Mouse (Mus musculus) intestine, embryonic 15.5 days (tissue): ENCODE measurements at regions not wholly inside any gene's neighbourhood (a gene's known extent, or its start where the extent isn't known, plus 50 kb on each side); places are given as distances from the start of the nearest gene placed in this dataset.

Experiments used
- ATAC-seq: fragments of 200-750 bp; cut with Nextera tagmentation; 2 replicates; pipeline ENCODE4 v1.8.0; 2017; ENCODE audit warnings: moderate TSS enrichment, moderate library complexity
- H3K27ac ChIP-seq: fragments of 300-500 bp; sonication (generic); 2 replicates; pipeline ENCODE4 v1.5.1; 2015; ENCODE audit warnings: mild to moderate bottlenecking, inconsistent platforms
- H3K27me3 ChIP-seq: fragments of 300-500 bp; sonication (generic); replicated peaks from 2 replicates; pipeline ENCODE4 v1.6.1; 2015; ENCODE audit warnings: inconsistent platforms
- H3K36me3 ChIP-seq: fragments of 300-500 bp; sonication (generic); 2 replicates; pipeline ENCODE4 v1.6.1; 2015; ENCODE audit warnings: inconsistent platforms
- H3K4me1 ChIP-seq: fragments of 300-500 bp; sonication (generic); replicated peaks from 2 replicates; pipeline ENCODE4 v1.6.1; 2015; ENCODE audit warnings: inconsistent platforms
- H3K4me2 ChIP-seq: fragments of 300-500 bp; sonication (generic); replicated peaks from 2 replicates; pipeline ENCODE4 v1.6.1; 2015; ENCODE audit warnings: mild to moderate bottlenecking, inconsistent platforms
- H3K4me3 ChIP-seq: fragments of 300-500 bp; sonication (generic); replicated peaks from 2 replicates; pipeline ENCODE4 v1.5.1; 2015; ENCODE audit warnings: inconsistent platforms
- H3K9ac ChIP-seq: fragments of 300-500 bp; sonication (generic); 2 replicates; pipeline ENCODE4 v1.6.1; 2015; ENCODE audit warnings: inconsistent platforms
- H3K9me3 ChIP-seq: fragments of 300-500 bp; sonication (generic); 2 replicates; pipeline ENCODE4 v1.6.1; 2016; ENCODE audit warnings: inconsistent platforms
- WGBS: fragments of 180-500 bp; shearing (Covaris S2); methylation state at CpG from one replicate; pipeline ENCODE4 v1.1.7; 2015; 5-methylcytosine and 5-hydroxymethylcytosine counted together

DNA sequence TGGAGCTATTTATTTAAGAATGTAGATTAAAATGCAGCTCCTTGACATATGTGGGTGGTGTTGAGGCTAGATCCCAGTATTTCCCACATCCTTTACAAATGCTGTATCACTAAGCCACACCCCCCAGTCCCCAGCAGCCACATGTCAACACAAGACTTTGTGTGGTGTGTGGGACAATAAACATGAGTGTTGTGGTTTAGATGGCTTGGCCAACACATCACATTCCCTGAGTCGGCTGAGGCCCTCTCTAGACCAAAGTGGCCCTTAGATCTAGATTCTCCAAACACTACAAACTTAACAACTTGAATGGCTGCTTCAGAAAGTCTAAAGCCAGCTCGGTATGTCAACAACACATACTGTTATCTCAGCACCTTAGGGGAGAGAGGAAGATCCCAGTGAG lies 94.2 kb upstream of the Nxt1 start:
- no peaks in the 10 kb centered on the region for H3K9me3 ChIP-seq
- ATAC-seq = no peak
- no peaks in the 10 kb centered on the region for H3K36me3 ChIP-seq
- H3K27ac ChIP-seq = no peak overlapping the region
- no peak overlapping the region for H3K9ac ChIP-seq
- H3K27me3 ChIP-seq = no peaks in the 10 kb centered on the region
- no peak overlapping the region for H3K4me2 ChIP-seq
- 48% methylated on average over 2 of the region's 2 CpGs for WGBS
- H3K4me3 ChIP-seq = no peak overlapping the region
- no peaks in the 10 kb centered on the region for H3K4me1 ChIP-seq

DNA sequence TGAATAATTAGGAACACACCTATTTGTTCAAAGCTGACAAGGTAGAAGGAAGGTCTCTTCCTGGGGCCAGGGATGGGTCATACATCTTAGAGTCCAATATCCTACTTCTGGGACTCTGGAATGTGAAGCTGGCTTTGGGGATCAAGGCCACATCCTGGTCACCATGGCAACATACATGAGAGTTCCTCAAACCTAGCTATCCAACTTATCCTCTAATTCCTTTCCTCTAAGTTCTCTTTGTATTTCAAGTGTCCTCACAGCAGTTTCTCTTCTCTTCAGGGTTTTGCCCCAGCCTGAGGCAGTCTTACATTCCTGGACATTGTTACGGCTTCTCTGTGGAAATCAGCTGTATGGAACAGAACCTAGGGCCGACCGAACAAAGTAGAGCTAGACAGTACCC lies 97.0 kb upstream of the Nxt1 start:
- 87% methylated on average over 3 of the region's 3 CpGs for whole genome bisulfite sequencing
- H3K9ac ChIP-seq = no peak overlapping the region
- no peak overlapping the region for H3K4me3 ChIP-seq
- H3K4me2 ChIP-seq = no peak overlapping the region
- 0 out of 2 replicates have a peak, but pooled peaks cover 3% of the 10 kb centered on the region for H3K4me1 ChIP-seq
- no peaks in the 10 kb centered on the region for H3K27me3 ChIP-seq
- H3K27ac ChIP-seq = 0 out of 2 replicates have a peak overlapping the region, but pooled peaks have one; percentile 3
- no peaks in the 10 kb centered on the region for H3K36me3 ChIP-seq
- H3K9me3 ChIP-seq = no peaks in the 10 kb centered on the region
- no peak for ATAC-seq

DNA sequence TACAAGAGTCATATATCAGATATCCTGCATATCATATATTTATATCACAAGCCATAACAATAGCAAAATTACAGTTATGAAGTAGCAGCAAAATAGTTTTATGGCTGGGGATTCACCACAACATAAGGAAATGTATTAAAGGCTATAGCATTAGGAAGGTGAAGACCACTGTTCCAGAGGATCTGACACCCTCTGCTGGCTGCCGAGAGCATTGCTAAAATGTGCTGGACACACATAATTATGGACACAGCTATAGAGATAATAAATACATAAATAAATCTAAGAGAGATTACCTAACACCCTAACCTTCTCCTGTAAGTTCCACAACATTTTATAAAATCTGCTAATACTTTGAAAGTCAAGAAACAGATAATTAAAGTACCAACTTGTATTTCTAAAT lies 100.2 kb upstream of the Nxt1 start:
- no peak overlapping the region for H3K27ac ChIP-seq
- no peak overlapping the region for H3K4me3 ChIP-seq
- WGBS = 20% methylated on average over 1 of the region's 1 CpGs
- H3K9ac ChIP-seq = no peak overlapping the region
- H3K36me3 ChIP-seq = no peaks in the 10 kb centered on the region
- H3K4me1 ChIP-seq = 0 out of 2 replicates have a peak, but pooled peaks cover 3% of the 10 kb centered on the region
- H3K9me3 ChIP-seq = no peaks in the 10 kb centered on the region
- H3K4me2 ChIP-seq = no peak overlapping the region
- peak; percentile 72 for ATAC-seq
- no peaks in the 10 kb centered on the region for H3K27me3 ChIP-seq

DNA sequence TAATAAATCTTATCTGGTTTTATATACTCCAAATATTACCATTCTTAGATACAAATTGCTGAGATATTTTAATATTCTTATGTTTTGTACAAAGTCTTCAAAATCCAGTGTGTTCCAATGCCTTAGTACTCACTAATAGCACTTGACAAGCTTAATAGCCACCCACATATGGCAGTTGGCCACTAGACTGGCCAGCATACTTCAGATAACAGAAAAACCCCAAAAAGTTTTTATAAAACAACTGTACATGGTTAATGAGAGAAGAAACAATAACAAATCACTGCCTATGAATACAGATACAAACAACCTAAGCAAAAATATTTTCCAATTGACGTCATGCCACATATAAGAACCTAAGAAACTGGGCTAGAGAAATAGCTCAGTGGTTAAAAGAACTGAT lies 100.8 kb upstream of the Nxt1 start:
- H3K4me3 ChIP-seq = no peak overlapping the region
- H3K36me3 ChIP-seq = no peaks in the 10 kb centered on the region
- 78% methylated on average over 1 of the region's 1 CpGs for WGBS
- H3K27me3 ChIP-seq = no peaks in the 10 kb centered on the region
- no peak overlapping the region for H3K4me2 ChIP-seq
- no peak overlapping the region for H3K27ac ChIP-seq
- no peaks in the 10 kb centered on the region for H3K9me3 ChIP-seq
- H3K4me1 ChIP-seq = 0 out of 2 replicates have a peak, but pooled peaks cover 3% of the 10 kb centered on the region
- H3K9ac ChIP-seq = no peak overlapping the region
- peak; percentile 43 for ATAC-seq

DNA sequence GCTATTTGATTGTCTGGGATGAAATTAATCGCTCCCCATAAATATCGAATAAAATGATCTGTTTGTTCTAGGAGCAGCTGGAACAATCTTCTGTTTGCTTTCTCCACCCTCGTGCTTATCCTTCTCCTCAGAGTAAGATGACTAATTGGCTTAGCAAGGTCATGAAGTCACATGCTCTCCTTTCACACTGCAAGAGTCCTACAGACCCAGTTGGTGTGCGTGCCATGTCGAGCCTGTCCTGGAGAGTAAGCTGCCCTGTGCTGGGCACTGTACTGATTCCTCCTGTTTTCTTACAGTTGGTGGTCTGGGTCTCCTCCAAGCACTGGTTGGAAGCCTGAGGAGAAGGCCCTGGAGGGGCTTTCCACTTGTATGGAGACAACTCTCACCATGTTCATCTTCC lies 101.4 kb upstream of the Nxt1 start:
- no peak overlapping the region for H3K9ac ChIP-seq
- peak; percentile 66 for ATAC-seq
- H3K4me3 ChIP-seq = no peak overlapping the region
- no peaks in the 10 kb centered on the region for H3K9me3 ChIP-seq
- H3K4me2 ChIP-seq = no peak overlapping the region
- WGBS = 51% methylated on average over 5 of the region's 5 CpGs
- no peaks in the 10 kb centered on the region for H3K36me3 ChIP-seq
- 0 out of 2 replicates have a peak, but pooled peaks cover 3% of the 10 kb centered on the region for H3K4me1 ChIP-seq
- peak overlapping the region; percentile 44; the same call in 1 of the 2 replicates for H3K27ac ChIP-seq
- no peaks in the 10 kb centered on the region for H3K27me3 ChIP-seq

DNA sequence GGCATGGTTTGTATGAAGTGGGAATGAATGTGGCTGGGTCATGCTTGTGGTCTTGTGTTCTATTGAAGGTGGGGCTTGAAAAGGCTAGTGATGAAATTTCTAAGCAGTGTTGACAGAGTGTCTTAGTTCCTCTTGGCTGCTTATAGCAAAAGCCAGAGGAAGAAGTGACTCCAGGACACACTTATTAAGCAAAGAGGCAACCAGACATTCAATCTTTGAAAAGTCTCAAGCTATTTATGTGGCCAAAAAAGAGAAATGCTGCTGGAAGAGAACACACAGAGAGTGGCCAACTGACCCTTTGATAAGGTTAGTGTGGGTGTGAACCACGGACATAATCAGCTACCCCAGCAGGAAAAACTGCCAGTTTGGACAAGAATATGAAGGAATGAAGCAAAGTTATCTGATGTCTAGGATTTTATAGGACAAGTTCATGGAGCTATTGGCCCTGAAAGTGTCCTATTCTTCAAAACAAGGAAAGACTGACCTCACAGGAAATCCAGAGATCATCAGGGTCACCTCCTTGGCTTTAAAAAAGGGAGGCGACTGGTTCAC lies 104.4 kb upstream of the Nxt1 start:
- Histone ChIP-seq H3K9ac (no peak overlapping the region), H3K9me3 (no peaks in the 10 kb centered on the region), H3K27ac (no peak overlapping the region), H3K36me3 (no peaks in the 10 kb centered on the region), H3K27me3 (no peaks in the 10 kb centered on the region), H3K4me2 (no peak overlapping the region), H3K4me3 (no peak overlapping the region), H3K4me1 (0 out of 2 replicates have a peak, but pooled peaks cover 3% of the 10 kb centered on the region)
- no peak for ATAC-seq
- 69% methylated on average over 2 of the region's 2 CpGs for WGBS

DNA sequence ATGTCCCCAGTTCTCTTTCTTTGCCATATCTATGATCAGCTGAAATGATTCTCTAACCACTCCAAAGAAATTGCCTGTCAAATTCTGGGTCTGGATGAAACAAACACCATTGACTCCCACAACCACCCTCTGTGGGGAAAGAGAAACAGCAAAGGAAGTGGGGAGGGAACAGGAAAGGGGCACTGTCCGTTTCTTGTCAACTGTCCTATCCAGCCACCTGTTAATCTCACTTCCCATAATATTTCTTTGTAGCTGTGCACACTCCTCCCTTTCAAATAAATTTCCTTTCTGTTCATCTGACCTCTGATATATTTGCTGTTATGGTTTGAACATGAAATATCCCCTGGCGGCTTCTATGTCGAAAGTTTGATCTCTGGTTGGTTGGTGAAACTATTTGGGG lies 109.0 kb upstream of the Nxt1 start:
- H3K9ac ChIP-seq = no peak overlapping the region
- no peak overlapping the region for H3K4me3 ChIP-seq
- no peaks in the 10 kb centered on the region for H3K27me3 ChIP-seq
- no peak for ATAC-seq
- H3K27ac ChIP-seq = no peak overlapping the region
- H3K4me1 ChIP-seq = peaks cover 8% of the 10 kb centered on the region
- H3K9me3 ChIP-seq = no peaks in the 10 kb centered on the region
- 67% methylated on average over 3 of the region's 3 CpGs for WGBS
- H3K36me3 ChIP-seq = no peaks in the 10 kb centered on the region
- H3K4me2 ChIP-seq = no peak overlapping the region

DNA sequence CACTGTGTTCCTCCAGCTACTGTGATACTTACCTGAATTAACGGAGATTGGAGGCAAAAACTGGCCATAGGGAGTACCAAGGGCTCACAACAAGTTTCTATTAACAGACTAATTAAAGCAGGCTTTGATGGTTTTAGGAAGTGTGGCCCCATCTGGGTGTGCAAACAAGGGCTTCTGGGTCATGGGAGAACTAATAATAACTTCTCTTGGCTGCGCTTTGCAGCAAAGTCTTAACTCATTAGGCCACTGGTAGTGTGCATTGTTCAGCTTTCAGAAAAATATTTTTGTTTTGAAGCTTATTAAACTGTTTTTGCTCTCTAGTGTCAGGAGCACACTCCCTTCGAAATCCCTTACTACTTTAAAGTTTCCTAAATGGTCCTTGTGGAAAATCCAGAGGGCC lies 110.4 kb upstream of the Nxt1 start:
- no peaks in the 10 kb centered on the region for H3K36me3 ChIP-seq
- 78% methylated on average over 3 of the region's 3 CpGs for WGBS

DNA sequence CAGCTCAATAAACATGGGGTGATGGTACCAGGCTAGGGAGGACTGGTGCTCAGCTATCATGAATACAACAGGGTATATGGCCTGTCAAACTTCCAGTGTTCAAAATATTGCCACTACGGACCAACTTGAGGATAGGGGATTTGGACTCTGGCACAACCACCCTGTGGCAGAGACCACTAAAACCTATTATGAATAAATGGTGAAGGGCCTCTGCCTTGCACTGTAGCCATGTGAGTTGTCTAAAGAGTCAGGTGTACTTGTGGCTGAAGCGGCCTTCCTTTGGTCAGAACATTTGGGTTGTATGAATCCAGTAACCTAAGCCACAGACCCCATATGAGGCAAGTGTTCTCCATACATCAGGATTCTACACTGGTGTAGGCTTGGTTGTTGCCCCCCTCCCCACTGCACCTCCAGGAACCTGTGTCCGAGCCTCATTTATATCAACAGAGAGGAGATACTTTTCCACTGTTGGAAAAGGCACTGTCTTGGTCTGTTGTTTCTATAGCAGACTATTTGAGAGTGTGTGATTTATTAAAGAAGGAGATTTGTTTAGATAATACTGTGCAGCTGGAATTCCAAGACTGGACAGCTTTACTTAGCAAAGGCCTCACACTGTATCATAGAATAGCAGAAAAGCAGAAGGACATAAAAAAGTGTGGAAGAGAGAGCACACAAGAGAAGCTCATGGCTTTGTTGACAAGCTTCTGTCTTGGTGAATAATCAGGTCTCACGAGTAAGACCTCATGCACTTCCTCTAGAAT lies 112.2 kb upstream of the Nxt1 start:
- Histone ChIP-seq H3K4me3 (no peak overlapping the region), H3K9me3 (no peaks in the 10 kb centered on the region), H3K4me1 (peaks cover 8% of the 10 kb centered on the region), H3K9ac (no peak overlapping the region), H3K36me3 (no peaks in the 10 kb centered on the region), H3K4me2 (no peak overlapping the region), H3K27me3 (no peaks in the 10 kb centered on the region), H3K27ac (peak overlapping the region; percentile 45)
- peak; percentile 79 for ATAC-seq
- 60% methylated on average over 4 of the region's 4 CpGs for WGBS

More for the DNA sequence above, 110.4 kb upstream of the Nxt1 start:
- H3K4me3 ChIP-seq = no peak overlapping the region
- H3K4me1 ChIP-seq = peaks cover 8% of the 10 kb centered on the region
- no peak overlapping the region for H3K9ac ChIP-seq
- no peak for ATAC-seq
- no peaks in the 10 kb centered on the region for H3K9me3 ChIP-seq
- H3K27me3 ChIP-seq = no peaks in the 10 kb centered on the region
- no peak overlapping the region for H3K4me2 ChIP-seq
- H3K27ac ChIP-seq = no peak overlapping the region

DNA sequence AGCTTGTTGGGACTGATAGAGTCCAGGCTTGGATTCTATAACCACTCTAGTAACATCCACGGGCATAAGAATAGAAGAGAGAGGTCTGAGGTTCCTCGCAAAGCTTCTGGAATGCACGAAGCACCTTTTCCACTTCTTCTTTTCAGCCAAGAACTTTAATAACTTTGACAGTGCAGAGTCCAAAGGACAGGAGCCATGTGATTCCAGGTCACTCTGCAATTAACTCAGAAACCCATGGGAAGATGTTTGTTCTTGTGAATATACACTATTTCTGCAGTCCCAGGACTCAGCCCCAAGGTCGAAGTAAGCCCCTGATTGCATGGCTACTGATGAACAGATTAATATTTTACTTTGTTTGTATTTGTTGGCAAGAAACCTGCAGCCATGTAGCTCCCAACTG lies 113.0 kb upstream of the Nxt1 start:
- H3K27ac ChIP-seq = no peak overlapping the region
- no peak overlapping the region for H3K4me3 ChIP-seq
- 52% methylated on average over 4 of the region's 4 CpGs for WGBS
- no peak overlapping the region for H3K4me2 ChIP-seq
- H3K4me1 ChIP-seq = peaks cover 8% of the 10 kb centered on the region
- H3K27me3 ChIP-seq = no peaks in the 10 kb centered on the region
- no peaks in the 10 kb centered on the region for H3K36me3 ChIP-seq
- H3K9ac ChIP-seq = no peak overlapping the region
- peak; percentile 84 for ATAC-seq
- H3K9me3 ChIP-seq = no peaks in the 10 kb centered on the region

DNA sequence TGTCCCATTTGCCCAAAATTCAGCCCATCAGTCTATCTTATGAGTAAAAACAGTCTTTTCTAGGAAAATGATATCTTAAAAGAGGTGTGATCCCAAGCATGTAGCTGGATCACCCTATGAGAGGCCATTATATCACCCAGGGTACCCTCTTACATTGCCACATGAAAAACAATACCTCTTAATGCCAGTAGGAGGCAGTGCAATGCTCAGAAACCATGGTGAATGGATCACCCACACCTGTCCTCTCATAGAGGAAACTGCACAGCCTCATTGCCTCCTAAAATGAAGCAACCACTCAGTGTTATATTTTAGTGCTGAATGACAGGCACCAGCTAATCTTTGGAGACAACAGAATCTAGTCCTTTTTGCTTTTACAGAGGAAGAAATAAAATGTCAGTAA lies 114.0 kb upstream of the Nxt1 start:
- Histone ChIP-seq H3K36me3 (no peaks in the 10 kb centered on the region), H3K27ac (no peak overlapping the region), H3K9ac (no peak overlapping the region), H3K4me2 (no peak overlapping the region), H3K4me3 (no peak overlapping the region), H3K4me1 (peaks cover 8% of the 10 kb centered on the region), H3K9me3 (no peaks in the 10 kb centered on the region), H3K27me3 (no peaks in the 10 kb centered on the region)
- no peak for ATAC-seq

DNA sequence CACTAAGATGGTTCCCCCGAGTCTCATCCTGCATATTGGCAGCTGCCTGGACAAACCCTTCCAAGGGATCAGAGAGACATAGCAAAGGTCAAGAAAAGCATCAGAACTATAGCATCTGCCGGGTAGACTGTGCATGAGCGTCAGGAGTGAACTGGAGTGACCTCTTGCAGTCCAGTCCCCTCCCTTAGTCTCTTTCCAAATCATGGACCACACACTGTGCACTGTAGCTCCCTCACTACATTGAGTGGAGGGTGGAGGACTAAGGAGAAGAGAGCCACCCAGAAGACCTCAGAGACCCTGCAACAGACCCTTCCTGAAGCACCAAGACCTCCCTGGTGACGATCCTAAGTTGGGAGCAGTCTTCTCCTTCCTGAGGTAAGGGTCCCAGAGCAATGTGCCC lies 107.8 kb upstream of the Cd93 start:
- no peaks in the 10 kb centered on the region for H3K27me3 ChIP-seq
- WGBS = 76% methylated on average over 4 of the region's 4 CpGs
- no peak overlapping the region for H3K27ac ChIP-seq
- no peaks in the 10 kb centered on the region for H3K36me3 ChIP-seq
- H3K4me1 ChIP-seq = no peaks in the 10 kb centered on the region
- H3K4me3 ChIP-seq = no peak overlapping the region
- no peak for ATAC-seq
- H3K9me3 ChIP-seq = no peaks in the 10 kb centered on the region
- H3K9ac ChIP-seq = no peak overlapping the region
- H3K4me2 ChIP-seq = no peak overlapping the region

DNA sequence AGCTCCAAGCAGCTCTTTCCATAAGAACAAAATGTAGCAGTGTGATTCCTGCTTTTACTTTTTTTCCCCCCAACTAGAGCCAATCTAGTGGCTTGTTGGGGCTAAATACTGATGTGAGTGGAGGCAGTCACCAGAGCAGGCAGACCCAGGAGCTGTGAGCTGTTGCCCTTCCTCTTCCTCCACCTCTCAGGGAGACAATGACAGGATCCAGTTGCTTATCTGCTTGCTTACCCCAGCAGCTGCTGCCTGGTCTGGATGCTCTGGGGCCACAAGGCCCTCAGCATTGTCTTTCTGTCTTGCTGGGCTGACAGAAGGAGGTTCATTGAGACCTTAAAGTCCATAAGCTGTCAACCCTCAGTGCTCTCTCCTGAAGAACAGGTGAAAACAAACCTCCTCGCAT lies 106.3 kb upstream of the Cd93 start:
- WGBS = 71% methylated on average over 1 of the region's 1 CpGs
- Histone ChIP-seq H3K4me3 (no peak overlapping the region), H3K9me3 (no peaks in the 10 kb centered on the region), H3K27me3 (no peaks in the 10 kb centered on the region), H3K9ac (no peak overlapping the region), H3K36me3 (no peaks in the 10 kb centered on the region), H3K4me2 (no peak overlapping the region), H3K4me1 (no peaks in the 10 kb centered on the region), H3K27ac (no peak overlapping the region)
- no peak for ATAC-seq
